In the genomic region with DNA sequence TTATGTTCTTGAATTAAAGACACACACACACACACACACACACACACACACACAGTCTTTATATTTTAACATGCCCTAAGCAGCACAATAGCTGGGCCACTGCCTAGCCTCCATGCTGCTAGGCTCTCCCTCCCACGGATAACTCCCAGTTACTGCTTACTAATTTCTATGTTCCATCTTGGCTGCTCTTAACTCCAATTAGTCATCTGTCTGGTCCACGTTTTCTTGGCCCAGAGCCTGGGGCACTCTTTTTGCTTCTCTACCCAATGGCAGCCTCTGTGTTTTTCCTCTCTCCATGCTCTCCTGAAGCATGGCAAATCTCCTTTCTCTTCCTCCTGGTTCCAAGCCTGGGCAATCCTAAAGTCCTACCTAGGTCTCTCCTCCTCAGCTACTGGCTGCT, we compare ENCODE assay signal across 8 mouse cellular contexts. TPM values are rescaled to one million over a fixed set of nuclear protein-coding genes. Genes with fewer than 3 reads are reported as not detected.
DNase-seq lines count a peak whose midpoint lies in the region; ATAC-seq and TF ChIP-seq lines count a peak whose summit lies in the region.

No protein-coding gene starts in this region.

- DNase-seq in forebrain, embryonic 11.5 days (ENCODE audit: low spot score), result no peak
- DNase-seq in 3134 (ENCODE audit: extremely low read depth, insufficient read length, low spot score), result peak; percentile 49
- DNase-seq in cerebellum, adult 2 months, result peak; percentile 58 to 78
- DNase-seq in layer of hippocampus, postnatal 14 days (ENCODE audit: low spot score in 2 of 2), result peak; percentile 42 to 69
- DNase-seq in gastrocnemius, postnatal 10 days, result no peak

- no peaks in the 10 kb centered on the region for H3K36me3 ChIP-seq in forebrain, embryonic 15.5 days
- no peaks in the 10 kb centered on the region for H3K36me3 ChIP-seq in forebrain, embryonic 11.5 days (ENCODE audit: control insufficient read depth, insufficient read depth, low read length)
- no peaks in the 10 kb centered on the region for H3K36me3 ChIP-seq in intestine, postnatal 0 days (ENCODE audit: control insufficient read depth, insufficient read depth)

- H3K9ac ChIP-seq in forebrain, embryonic 15.5 days (replicated peaks), result no peak overlapping the region
- no peak overlapping the region for H3K9ac ChIP-seq in forebrain, embryonic 11.5 days (ENCODE audit: low read length)
- H3K9ac ChIP-seq in intestine, postnatal 0 days (ENCODE audit: low read depth, low read length), result no peak overlapping the region

- no peak for TF ChIP-seq POLR2A in cerebellum, adult 2 months (IDR thresholded peaks at IDR 0.05; ENCODE audit: borderline replicate concordance, insufficient read depth, low read length)

- peak; percentile 35; the same call in 1 of the 2 replicates for ATAC-seq in forebrain, embryonic 15.5 days (replicated peaks)
- ATAC-seq in forebrain, embryonic 11.5 days (replicated peaks; ENCODE audit: low FRiP score), result no peak
- no peak for ATAC-seq in activated CD4-positive, CD25-positive, alpha-beta regulatory T cell, adult 4 months
- ATAC-seq in intestine, postnatal 0 days, result no peak

- WGBS in forebrain, embryonic 15.5 days, result 40% methylated on average over 2 of the region's 2 CpGs
- WGBS in forebrain, embryonic 11.5 days, result 63% methylated on average over 2 of the region's 2 CpGs
- WGBS in cerebellum, adult 2 months, result 6% methylated on average over 2 of the region's 2 CpGs
- WGBS in intestine, postnatal 0 days, result 44% methylated on average over 2 of the region's 2 CpGs

- no peak for TF ChIP-seq CTCF in cerebellum, adult 2 months (IDR thresholded peaks at IDR 0.05; ENCODE audit: borderline replicate concordance, insufficient read depth, low read depth, low read length)
- no peak for TF ChIP-seq CTCF in intestine, postnatal 0 days (IDR thresholded peaks at IDR 0.05; ENCODE audit: low read depth)

- H3K27me3 ChIP-seq in forebrain, embryonic 15.5 days, result no peaks in the 10 kb centered on the region
- no peaks in the 10 kb centered on the region for H3K27me3 ChIP-seq in forebrain, embryonic 11.5 days (ENCODE audit: control insufficient read depth, insufficient read depth, low read length)
- H3K27me3 ChIP-seq in cerebellum, adult 2 months (ENCODE audit: control insufficient read depth, insufficient read depth, low read length), result no peaks in the 10 kb centered on the region
- no peaks in the 10 kb centered on the region for H3K27me3 ChIP-seq in intestine, postnatal 0 days (replicated peaks; ENCODE audit: control insufficient read depth, insufficient read depth, low read length)

- H3K4me3 ChIP-seq in forebrain, embryonic 15.5 days, result no peak overlapping the region
- no peak overlapping the region for H3K4me3 ChIP-seq in forebrain, embryonic 11.5 days (ENCODE audit: low read depth, low read length)
- no peak overlapping the region for H3K4me3 ChIP-seq in cerebellum, adult 2 months (replicated peaks; ENCODE audit: insufficient read depth, low read depth, low read length)
- H3K4me3 ChIP-seq in intestine, postnatal 0 days (ENCODE audit: low read depth, low read length), result no peak overlapping the region

- no peak overlapping the region for H3K4me2 ChIP-seq in forebrain, embryonic 15.5 days (replicated peaks)
- no peak overlapping the region for H3K4me2 ChIP-seq in forebrain, embryonic 11.5 days (ENCODE audit: low read depth, low read length, severe bottlenecking)
- H3K4me2 ChIP-seq in intestine, postnatal 0 days (replicated peaks; ENCODE audit: low read depth), result no peak overlapping the region

- H3K27ac ChIP-seq in forebrain, embryonic 15.5 days (replicated peaks), result no peak overlapping the region
- no peak overlapping the region for H3K27ac ChIP-seq in forebrain, embryonic 11.5 days (ENCODE audit: low read depth, low read length)
- no peak overlapping the region for H3K27ac ChIP-seq in cerebellum, adult 2 months (ENCODE audit: insufficient read depth, low read length)
- H3K27ac ChIP-seq in intestine, postnatal 0 days (ENCODE audit: low read depth, low read length), result no peak overlapping the region

- no peaks in the 10 kb centered on the region for H3K4me1 ChIP-seq in forebrain, embryonic 15.5 days
- no peaks in the 10 kb centered on the region for H3K4me1 ChIP-seq in forebrain, embryonic 11.5 days (replicated peaks; ENCODE audit: control insufficient read depth, insufficient read depth, low read length)
- no peaks in the 10 kb centered on the region for H3K4me1 ChIP-seq in cerebellum, adult 2 months (ENCODE audit: control insufficient read depth, insufficient read depth, low read length)
- no peaks in the 10 kb centered on the region for H3K4me1 ChIP-seq in intestine, postnatal 0 days (replicated peaks; ENCODE audit: control insufficient read depth, insufficient read depth, low read length)

- no peaks in the 10 kb centered on the region for H3K9me3 ChIP-seq in forebrain, embryonic 15.5 days
- H3K9me3 ChIP-seq in forebrain, embryonic 11.5 days (ENCODE audit: control insufficient read depth, low read length), result no peaks in the 10 kb centered on the region
- H3K9me3 ChIP-seq in intestine, postnatal 0 days (ENCODE audit: control insufficient read depth), result no peaks in the 10 kb centered on the region

RNA-seq across cellular contexts. Expression of gene Vcl, which starts 14.8 kb away (rescaled TPM):
- polyA plus RNA-seq in forebrain, embryonic 15.5 days (2015; fragmentation: Nextera tagmentation; extraction: Ambion mirVana), result 9.0 and 10.9 TPM in 2 replicates
- polyA plus RNA-seq in forebrain, embryonic 11.5 days (2014; fragmentation: Nextera tagmentation; extraction: Ambion mirVana), result 29.4 and 30.2 TPM in 2 replicates
- 23.9 and 26.7 TPM in 2 replicates for polyA plus RNA-seq in cerebellum, adult 2 months (2012; rRNA removed)
- total RNA-seq in layer of hippocampus, postnatal 14 days (2021), result 10 to 100 TPM; 36.6 to 42.6 TPM
- 100 to 1,000 TPM; 115 to 126 TPM for total RNA-seq in gastrocnemius, postnatal 10 days (2021)
- 1 to 10 TPM in 1 of 2 experiments, under 1 TPM in 1; 0.89 to 1.0 TPM for polyA plus RNA-seq in activated CD4-positive, CD25-positive, alpha-beta regulatory T cell, adult 4 months (2017; shearing (Covaris generic))
- polyA plus RNA-seq in intestine, postnatal 0 days (2015; fragmentation: Nextera tagmentation; extraction: Ambion mirVana), result 33.8 and 33.9 TPM in 2 replicates

Comparison
In these comparisons a context has a peak if more than half of its experiments do, and no peak if none do; other contexts are left out.
1. DNase-seq: peak in 3134 (single experiment), cerebellum, adult 2 months (2 of 2) and layer of hippocampus, postnatal 14 days (2 of 2); none in forebrain, embryonic 11.5 days (single experiment) and gastrocnemius, postnatal 10 days (single experiment).